Mouse (Mus musculus) G1E (cell line): ENCODE measurements around the gene Efhd2.

Experiments
- CTCF ChIP-seq: IDR thresholded peaks from 2 replicates; pipeline ENCODE4 v1.5.1; 2012; ENCODE audit warnings: low read depth, low read length, inconsistent platforms, mixed read lengths
- POLR2AphosphoS5 ChIP-seq: IDR thresholded peaks from 2 replicates; pipeline ENCODE4 v1.6.1; 2012; ENCODE audit warnings: low read depth, low read length, inconsistent platforms; ENCODE audit not compliant: insufficient replicate concordance

- TF ChIP-seq CTCF (no peak), POLR2AphosphoS5 (no peak)
Measured at GRCm38 (mm10) chr4:141860246-141860841, 14.4 kb downstream of the Efhd2 start.
